Mouse (Mus musculus): ENCODE results near the gene Igf1.

DNA sequence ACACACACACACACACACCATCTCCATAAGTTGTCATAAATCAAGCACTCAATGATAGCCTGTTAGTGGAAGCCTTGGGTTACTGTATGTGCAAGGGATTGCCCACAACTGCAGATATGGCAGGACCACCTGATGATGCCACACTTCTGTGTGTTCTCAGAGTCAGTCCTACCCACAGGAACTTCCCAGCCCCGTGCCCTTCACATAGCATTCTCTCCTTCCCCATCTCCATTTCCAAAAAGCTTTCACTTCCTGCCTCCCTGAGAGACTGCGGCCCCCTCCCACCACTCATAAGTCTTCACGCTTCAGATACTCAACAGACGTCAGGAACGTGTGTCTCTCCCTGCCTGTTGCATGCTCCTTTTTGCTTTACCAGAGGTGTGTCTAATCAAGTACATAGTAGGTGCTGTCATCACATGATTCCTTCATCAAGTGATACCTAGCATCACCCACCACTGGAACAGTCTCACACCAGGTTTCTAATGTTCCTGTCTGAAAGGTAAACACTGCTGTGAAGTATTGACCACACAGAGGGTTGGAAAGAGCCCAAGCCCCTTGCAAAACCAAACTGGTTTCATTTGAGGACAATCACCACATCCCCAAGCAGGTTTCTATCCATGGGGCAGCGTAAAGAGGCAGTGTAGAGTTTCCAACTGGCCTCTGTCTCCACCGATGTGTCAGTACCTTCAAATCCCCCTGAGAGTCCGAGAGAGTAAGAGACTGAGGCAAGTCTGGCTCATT, 680 bp upstream of the Igf1 start:
- TF ChIP-seq POLR2A (IDR thresholded peaks at IDR 0.05; ENCODE audit: insufficient read length, low read depth) (no peak), MAX (IDR thresholded peaks at IDR 0.05; ENCODE audit: low read depth) (no peak), USF1 (IDR thresholded peaks at IDR 0.05; ENCODE audit: low read depth) (no peak), TCF12 (IDR thresholded peaks at IDR 0.05; ENCODE audit: insufficient read depth, poor library complexity, severe bottlenecking) (no peak), CEBPB (IDR thresholded peaks at IDR 0.05; ENCODE audit: insufficient read depth, poor library complexity, severe bottlenecking) (no peak), POLR2AphosphoS2 (IDR thresholded peaks at IDR 0.05; ENCODE audit: insufficient read length, low read depth) (no peak)

Data from myocyte (in vitro differentiated cells).